Mouse (Mus musculus) right cerebral cortex, postnatal 4 days (tissue): ENCODE measurements around the gene Msmb.
"Not testable (repeated sequence)": the region's sequence is repeated elsewhere in the genome, so short reads cannot be mapped to it uniquely, and the experiment has no call there.

Experiments used
- DNase-seq: peaks from one replicate; pipeline ENCODE4 v3.0.0-alpha.2; 2022

Gene Msmb

DNA sequence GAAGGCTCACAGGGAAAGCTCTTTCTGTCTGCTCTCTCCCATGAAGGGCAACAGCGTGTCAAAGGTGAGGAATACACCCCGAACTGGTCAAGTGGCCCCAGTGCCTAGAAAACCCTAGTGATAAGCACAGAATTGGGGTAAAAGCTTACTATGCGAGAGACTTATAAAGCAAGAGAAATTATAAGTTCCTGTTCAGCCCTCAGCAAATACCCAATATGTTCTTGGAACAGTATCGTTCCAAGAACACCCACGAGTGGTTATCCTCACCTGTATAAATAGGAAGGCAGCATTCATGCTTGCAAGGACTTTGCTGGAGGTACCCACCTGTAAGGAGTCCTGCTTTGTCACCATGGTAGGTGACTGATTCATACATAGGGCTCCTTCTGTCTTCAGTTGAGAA, at the start of gene Msmb:
Msmb (plus strand) TSS at position 301 of the 400 bp plus-strand sequence.
- no peak for DNase-seq

DNA sequence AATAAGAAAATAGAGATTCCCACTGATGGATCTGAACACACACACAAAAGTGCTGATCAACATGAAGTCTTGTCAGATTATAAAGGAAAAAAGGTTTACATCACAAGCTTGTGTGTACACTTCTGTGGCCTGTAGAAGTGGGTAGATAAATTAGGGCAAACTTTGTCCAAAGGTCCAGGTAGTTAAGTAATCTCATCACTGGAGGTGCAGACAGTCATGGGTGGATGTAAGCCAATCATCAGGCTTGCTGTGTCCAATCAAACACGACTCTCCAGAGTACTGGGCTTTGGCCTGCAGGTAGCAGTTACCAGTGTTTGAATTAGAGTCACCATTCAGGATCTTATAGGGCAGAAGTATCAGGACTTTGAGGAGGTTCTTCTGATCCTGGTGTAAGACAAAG, 48.8 kb upstream of the Msmb start:
- DNase-seq, result no peak

DNA sequence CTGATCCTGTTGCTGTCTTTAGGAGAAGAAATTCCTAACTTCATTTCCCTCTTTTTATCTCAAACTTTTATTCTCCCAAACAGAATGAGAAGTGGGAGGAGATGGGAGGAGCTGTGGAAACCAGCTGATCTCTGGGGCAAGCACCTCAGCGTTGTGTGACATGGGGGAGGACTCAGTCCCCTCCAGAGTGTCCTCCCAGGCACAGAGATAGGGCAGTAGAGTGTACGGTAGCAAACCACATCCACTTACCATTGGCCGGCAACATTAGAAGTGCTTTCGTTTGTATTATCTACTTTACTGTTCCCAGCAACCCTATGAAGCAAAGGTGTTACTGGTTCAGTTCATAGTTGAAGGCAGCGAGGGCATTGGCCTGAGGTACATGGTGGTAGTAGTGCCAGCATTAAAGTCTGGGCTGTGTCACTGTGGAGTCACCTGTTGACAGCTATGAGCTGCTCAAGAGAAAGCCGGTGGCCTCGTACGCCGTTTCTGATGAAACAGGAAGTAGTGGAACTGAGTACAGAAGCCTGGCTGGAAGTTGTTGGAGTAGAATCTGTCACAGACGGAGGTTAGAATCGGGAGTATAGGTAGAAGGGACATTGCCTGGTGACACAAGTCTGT, 48.2 kb upstream of the Msmb start:
- no peak for DNase-seq

DNA sequence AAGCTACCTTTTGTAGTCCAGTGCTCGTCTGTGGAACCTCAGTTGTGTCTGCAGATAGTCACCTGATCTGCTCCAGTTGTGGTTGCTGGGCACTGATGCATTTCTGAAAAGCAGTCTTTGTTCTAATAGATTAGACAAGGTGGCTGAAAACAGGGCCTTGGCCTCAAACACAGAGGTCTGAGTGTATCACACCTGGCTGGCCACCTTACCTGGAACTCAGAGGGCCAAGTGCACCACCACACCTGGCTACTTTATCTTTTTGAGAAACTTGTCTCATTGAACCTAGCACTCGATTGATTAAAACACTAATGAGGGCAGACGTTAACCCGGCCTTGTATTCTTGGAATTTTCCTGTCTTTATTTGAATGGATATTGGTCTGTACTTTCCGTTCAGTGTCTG, 46.2 kb upstream of the Msmb start:
- DNase-seq, result no peak

DNA sequence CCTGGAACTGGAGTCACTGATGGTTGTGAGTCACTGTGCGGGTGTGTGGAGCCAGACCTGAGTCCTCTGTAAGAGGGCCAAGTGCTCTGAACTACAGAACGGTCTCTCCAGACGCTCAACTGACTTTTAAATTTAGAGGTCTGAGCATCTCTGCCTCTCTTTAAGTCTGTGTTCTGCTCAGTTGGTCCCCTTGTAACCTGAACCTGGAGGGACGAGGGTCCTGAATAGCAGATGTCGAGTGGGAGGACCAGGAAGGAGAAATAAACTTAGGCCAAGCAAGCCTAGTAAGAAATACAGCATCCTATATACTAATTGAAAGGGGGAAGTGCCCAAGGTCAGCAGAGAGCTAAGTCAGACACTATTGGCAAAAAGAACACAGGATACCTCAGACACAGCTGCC, 45.1 kb upstream of the Msmb start:
- no peak for DNase-seq

DNA sequence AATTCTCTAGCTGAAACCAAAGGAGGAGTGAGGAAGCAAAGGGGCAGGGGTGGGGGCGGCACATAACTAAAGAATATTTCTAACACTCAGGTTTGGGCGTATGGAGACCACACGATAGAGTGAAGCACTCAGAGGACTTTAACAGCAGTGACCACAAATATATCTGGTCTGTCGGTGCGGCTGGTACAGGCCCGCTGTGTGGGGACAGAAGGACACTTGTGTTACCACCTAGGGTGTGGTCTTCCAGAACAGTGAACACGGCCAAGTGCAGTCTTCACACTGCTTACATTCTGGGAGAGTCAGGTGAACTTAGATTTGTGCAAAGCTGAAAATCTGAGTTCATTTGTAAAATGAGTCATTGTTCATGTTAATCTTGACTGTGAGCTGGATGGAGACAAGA, 44.1 kb upstream of the Msmb start:
- DNase-seq, result no peak

DNA sequence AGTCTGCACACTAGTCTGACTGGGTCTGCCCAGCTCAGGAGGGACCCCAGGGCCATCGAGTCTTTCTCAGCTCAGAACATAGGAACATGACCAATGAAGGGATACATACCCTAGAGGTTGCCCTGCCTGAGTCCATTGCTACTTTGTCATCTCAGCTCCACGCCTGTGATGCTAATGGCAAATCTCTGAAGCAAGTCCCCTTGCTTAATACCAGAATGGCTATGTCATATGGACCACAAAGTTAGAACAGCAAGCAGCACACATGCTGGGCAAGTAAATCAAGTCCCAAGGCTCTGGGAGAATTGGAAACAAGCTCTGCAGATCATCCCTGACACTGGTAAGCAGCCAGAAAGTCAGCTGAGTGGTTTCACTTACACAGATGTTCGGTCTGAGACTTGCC, 42.9 kb upstream of the Msmb start:
- no peak for DNase-seq

DNA sequence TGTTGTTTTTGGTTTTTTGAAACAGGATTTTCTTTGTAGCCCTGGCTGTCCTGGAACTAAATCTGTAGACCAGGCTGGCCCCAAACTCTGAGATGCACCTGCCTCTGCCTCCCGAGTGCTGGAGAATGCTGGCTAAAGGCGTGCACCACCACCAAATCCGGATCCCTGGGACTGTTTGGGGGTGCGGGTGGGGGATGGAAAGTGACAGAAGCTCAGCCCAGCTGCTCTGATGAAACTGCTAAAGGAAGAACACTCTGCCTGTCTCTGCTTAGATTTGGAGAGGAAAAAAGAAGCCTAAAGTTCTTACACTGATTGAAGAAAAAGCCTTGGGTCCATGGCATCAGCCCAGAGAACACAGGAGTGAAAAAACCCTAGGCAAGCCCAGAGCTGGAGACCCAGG, 38.3 kb upstream of the Msmb start:
- DNase-seq, result no peak

DNA sequence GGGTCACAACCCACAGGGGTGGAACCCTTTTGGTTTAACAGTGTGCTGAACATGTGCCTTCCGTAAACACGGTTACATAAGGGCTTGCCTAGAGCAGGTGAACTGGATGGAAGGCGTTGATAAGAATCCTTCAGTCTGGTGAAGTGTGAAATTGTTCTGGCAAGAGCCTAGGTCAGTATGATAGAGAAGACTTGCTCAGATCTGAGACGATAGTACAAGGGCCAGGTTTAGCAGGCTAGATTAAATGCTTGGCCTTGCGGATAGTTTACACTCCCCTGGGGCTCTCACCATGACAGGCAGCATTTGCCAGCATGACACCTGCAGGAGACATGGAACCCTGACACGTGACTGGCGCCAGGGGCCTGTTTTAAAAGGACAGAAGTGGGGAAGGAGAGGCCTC, 36.2 kb upstream of the Msmb start:
- DNase-seq, result no peak

DNA sequence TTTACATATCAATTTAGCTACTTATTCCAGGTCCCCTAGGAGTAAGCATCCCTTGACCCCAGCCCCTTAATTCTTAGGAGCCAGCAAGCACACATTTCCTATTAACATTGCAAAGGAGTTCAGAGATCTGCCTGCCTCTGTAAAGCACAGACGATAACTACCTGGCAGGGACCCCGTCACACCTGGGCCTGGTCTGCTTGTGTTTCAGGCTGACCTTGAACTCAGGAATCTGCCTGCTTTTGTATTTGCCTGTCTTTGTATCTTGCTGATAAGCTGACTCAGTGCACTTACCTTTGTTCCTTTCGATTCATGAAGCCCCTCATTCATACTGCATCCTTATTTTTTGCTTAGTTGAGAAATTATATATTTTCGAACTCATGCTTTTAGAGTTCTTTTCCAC, 34.9 kb upstream of the Msmb start:
- no peak for DNase-seq

DNA sequence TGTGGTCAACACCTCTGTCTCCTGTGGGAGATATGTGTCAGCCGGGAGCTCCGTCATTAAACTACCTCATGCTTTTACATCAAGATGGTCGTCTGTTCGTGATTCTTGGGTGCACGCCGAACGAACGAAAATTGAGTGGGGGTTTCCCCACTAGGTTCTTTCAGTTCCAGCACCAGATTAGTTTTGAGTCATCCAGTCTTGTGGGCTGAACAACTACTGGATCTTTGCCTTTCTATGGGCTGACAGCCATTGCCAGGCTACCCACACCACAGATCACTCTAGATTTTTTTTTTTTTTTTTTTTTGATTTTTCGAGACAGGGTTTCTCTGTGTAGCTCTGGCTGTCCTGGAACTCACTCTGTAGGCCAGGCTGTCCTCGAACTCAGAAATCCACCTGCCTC, 29.7 kb upstream of the Msmb start:
- not testable (repeated sequence) for DNase-seq

DNA sequence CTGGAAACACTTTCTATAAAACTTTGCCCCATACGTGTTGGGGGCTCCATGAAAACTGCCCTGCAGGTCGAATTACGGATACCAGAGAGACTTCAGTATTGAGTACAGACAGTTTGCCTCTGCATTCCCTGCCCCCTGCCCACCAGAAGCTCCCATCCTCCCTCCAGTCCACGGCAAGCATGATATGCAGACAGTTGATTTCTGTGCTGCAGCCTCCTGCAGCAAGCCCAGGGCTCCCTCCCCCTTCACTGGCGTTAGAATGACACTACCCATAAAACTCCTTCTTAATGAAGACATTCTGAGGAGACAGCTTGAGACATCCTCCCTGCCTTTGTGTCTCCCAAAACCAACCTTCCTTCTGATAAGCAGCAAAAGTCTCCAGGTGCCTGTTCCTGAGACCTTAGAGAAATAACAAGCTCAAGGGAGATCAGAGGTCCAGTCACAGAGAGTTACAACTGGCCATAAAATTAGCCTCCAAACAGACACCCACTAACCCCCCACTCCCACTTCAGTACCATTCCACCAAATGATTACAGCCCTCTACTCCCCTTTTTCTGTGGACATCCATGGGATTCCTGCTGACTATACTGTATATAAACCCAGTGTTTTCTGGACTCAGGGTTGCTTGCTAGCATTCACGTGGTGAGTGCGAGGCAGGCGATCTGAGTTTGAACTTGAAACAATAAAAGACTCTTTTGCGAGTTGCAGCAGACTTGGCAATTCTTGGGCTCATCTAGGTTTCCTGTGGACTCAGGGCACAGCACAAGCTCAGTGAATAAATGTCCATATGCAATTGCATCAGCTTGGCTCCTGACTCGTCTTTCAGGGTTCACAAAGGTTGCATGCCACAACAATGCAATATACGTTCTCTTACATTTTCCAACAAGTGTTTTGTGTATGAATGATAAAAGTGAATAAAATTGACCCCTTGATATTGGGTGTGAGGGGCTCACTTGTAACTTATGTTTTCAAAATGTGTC, 20.6 kb upstream of the Msmb start:
- DNase-seq, result no peak

DNA sequence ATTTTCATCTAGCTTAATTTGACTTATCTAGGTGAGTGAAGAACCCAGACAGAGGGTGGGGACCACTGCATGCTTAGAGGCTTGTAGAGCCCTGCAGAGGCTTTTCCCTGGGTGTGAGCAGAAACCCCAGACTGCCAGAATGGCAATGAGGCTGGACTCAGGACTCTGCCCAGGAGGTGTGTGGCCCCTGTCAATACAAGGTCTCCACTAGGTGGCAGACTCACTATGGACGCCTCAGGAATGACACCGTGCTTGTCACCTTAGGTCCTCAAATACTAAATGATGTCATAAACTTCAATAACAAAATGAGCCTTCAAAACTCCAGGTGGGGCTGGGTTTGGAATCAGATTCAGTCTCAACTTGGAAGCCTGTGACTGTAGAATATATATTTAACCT, 19.9 kb upstream of the Msmb start:
- no peak for DNase-seq

DNA sequence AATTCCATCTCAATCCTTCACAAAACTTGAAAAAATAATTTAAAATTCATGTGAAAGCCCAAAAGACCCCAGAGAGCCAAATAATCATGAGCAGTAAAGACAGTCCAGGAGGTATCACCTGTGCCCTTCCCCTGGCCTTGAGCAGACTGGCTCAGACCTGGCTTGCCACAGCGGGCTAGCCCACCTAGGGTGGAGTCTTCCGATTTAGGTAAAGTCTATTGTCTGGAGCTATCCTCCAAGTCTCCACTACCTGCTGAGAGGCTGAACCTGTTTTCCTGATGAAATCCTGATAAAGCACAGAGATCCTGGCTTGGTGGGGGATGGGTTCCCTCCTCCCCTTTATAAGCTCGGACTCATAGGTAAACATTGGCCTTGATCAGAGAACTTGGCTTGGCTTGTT, 17.6 kb upstream of the Msmb start:
- DNase-seq, result no peak

DNA sequence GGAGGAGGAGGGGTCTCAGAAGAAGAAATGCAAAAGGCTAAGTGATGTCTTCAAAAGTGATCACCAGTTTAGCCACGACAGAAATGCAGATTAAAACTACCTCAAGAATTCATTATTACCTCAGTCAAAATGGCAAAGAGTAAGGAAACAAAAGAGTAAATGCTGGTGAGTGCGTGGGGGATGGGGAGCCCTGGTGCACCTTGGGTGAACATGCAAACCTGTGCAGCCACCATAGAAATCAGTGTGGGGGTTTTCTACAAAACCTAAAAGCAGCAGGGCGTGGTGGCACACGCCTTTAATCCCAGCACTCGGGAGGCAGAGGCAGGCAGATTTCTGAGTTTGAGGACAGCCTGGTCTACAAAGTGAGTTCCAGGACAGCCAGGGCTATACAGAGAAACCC, 16.6 kb upstream of the Msmb start:
- DNase-seq, result not testable (repeated sequence)

DNA sequence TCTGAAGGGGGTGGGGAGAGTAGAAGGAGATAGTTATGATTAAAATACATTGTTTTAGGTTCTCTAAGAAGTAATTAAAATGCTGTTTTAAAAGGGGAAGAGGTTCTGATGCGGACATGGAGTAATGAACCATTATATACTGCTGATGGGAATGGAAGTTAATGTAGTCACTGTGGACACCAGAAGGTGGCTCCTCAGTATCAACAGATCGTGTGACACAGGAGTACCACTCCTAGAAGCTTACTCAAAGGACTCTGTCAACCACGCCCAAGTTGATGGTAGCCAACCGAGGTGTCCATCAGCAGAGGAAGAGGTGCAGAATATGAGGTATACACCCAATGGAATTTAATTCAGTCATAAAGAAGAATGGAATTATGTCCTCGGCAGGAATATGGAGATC, 13.4 kb upstream of the Msmb start:
- DNase-seq, result no peak

DNA sequence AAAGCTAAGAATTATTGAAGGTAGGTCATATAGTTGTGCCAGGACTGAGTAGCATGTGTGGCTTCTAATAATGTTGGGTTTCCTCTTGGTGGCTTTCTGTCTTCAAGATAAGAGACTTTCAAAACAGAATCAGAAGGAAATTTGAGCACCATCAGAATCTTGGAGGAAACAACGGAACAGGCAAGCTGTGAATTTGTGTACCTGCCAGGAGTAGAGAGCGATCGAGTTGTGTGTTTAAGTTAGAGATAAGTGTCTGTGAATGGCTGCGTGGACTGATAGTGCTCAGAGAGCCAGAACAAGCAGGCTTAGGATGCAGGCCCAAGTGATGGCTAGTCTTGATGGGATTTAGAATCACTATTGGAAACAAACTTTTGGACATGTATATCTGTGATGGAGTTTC, 10.0 kb upstream of the Msmb start:
- DNase-seq, result no peak

DNA sequence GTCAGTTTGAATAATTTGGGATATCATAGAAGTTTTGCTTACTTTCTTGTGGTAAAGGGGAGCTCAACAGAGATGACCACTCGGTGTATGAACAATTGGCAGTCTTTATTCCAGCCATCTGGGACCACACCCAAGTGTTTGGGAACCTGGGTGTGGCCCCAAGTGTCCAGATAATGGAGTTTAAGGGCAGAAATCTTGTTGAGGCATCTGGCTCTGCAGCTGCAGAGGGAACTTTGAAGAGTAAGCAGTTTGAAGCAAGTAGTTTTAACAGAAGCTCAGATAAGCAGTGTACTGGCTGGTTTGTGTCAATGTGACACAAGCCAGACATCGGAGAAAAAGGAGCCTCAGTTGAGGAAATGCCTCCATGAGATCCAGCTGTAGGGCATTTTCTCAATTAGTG, 7.5 kb upstream of the Msmb start:
- no peak for DNase-seq

DNA sequence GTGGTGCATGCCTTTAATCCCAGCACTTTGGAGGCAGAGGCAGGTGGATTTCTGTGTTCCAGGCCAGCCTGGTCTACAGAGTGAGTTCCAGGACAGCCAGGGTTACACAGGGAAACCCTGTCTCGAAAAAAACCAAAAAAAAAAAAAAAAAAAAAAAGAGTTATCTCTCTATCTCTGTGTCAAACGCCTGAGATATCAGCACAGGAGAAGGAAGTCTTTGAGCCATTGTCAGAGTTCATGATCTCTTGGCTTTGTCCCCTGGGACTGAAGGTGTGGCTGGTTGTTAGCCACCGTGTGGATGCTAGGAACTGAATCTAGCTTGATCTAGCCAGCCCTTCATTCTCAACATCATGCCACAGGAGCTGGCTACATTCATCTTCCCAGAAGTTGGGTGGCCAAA, 5.4 kb upstream of the Msmb start:
- DNase-seq, result not testable (repeated sequence)

DNA sequence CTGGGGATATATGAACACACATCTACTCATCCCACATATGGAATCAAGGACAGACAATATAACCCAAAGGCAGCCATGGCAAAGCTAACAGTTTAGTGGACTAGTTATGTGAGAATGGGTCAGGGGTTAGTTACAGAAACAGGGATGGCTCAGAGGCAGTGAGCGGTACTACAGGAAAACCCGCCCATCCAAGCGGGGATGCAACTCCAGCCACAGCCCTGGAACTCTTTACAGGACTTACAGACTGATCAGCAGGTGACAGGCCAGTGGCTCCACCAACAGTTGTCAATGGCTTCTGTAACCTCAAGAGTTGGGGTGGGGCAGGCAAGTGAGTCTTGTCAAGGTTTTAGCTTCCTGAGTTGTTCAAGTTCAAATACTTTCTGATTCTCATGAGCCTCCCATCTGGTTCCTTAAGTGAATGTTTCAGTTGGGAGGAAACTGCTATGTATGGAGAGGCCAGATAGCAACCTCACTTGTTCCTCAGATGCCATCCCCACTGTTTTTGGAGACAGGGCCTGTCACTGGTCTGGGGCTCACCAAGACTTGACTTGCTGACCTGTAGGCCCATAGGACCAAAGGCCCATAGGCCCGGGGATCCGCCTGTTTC, 1.4 kb upstream of the Msmb start:
- DNase-seq, result no peak

DNA sequence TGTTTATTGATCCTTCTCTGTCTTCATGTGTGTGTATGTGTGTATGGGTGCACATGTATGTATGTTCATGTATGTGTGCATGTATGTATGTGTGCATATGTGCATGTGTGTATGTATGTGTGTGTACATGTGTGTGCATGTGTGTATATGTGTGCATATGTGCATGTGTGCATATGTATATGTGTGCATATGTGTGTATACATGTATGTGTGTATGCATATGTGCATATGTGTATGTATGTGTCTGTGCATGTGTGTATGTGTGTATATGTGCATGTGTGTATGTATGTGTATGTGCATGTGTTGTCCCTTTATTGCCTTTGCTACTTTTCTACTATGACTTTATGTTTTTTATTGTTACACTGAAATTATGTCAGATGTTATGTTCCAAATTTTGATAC, 2.9 kb downstream of the Msmb start:
- DNase-seq, result no peak

DNA sequence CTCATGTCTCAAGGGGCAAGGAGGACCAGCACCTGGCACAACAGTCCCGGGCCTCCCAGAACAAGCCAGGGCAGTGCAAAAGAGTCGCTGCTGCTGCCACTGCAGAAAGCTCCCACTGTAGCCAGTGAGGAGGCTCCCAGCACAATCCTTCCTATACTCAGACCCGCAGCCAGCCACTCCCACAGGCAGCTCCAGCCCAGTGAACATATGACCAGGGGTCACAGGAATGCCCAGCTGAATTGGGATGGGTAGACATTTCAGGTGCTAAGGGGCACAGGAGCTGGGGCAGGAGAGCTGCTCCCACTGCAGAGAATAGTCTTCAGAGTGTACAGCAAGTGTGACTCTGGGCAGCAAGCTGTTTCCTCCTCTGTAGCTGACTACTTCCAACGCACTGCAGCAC, 3.6 kb downstream of the Msmb start:
- no peak for DNase-seq

DNA sequence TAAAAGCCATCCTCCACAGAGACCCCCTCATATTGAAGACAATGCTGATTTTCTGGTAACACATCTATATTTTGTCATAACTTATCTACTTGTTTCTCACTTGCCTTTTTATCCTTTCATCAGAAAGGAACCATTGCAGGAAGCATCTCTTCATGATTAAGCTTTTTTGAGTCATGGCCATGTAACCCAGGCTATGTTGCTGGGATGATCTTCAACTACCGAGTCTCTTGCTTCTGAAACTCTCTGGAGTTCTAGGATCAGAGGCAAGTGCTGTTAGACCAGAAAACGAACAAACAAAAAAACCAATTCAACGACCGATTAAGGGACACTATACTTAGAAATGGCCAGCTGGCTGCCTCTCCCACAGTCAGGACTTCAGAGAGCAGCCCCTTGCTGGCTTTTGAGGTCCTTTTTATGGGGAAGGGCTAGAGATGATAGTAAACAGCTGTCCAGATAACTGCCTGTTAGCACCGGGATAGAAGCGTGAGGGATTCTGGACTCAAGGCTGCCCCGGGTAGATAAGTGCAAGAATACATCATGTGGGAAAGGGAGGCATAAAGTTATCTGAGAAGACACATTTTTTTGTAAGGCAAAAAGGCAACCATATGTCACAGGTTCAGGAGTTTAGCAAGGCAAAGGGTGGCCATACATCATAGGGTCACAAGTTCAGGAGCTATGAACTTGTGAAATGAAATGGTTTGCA, 4.1 kb downstream of the Msmb start:
- DNase-seq, result no peak

DNA sequence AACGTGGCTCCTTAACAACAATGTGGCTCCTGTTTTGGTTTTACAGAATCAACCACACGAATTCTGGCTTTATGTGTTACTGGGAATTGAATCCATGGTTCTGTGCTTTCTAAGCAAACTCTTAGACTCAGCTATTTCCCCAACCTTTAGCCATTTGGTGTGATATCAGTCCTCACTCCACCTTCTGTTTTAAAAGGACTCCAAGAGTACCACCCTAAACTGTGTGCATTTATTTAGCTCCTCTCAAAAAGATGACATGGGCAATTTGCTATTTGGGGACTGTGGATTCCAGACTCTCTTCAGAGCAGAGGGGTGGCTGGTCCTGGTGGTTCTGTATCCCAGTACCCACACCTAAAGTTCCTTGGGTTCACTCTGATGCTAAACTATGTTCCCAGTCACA, 4.8 kb downstream of the Msmb start:
- DNase-seq, result no peak
